18 mouse cellular contexts compared by ENCODE assay signal in genomic region chr1:37566344-37566743, GRCm38 (mm10). TPM values are rescaled to one million over a fixed set of nuclear protein-coding genes. Genes with fewer than 3 reads are reported as not detected.
DNase-seq lines count a peak whose midpoint lies in the region; ATAC-seq lines count a peak whose summit lies in the region.
"Had no signal": no experiment of that assay in that cellular context is flagged by ENCODE, and none has a peak within 500 bp of the region (broad histone marks: within the 10 kb centered on the region; RNA-seq: fewer than 3 reads in every experiment).

No protein-coding gene starts in this region.

- no peak overlapping the region for H3K9ac ChIP-seq in stomach, embryonic 16.5 days (ENCODE audit: low read length)
- H3K9ac ChIP-seq in forebrain, embryonic 14.5 days (ENCODE audit: low read length) = no peak overlapping the region
- H3K9ac ChIP-seq: embryonic facial prominence, embryonic 12.5 days; forebrain, embryonic 12.5 days; heart, embryonic 13.5 days; hindbrain, embryonic 15.5 days had no signal

- no peak overlapping the region for H3K4me3 ChIP-seq in limb, embryonic 10.5 days
- H3K4me3 ChIP-seq in stomach, embryonic 16.5 days (replicated peaks; ENCODE audit: low read length) = no peak overlapping the region
- H3K4me3 ChIP-seq in forebrain, embryonic 14.5 days (ENCODE audit: low read depth, low read length) = no peak overlapping the region
- H3K4me3 ChIP-seq: embryonic facial prominence, embryonic 12.5 days; forebrain, embryonic 12.5 days; gastrocnemius, adult 2 months; heart, embryonic 13.5 days; hindbrain, embryonic 15.5 days had no signal

- no peaks in the 10 kb centered on the region for H3K27me3 ChIP-seq in limb, embryonic 10.5 days (ENCODE audit: low read depth, poor library complexity, severe bottlenecking)
- no peaks in the 10 kb centered on the region for H3K27me3 ChIP-seq in stomach, embryonic 16.5 days (ENCODE audit: control insufficient read depth, insufficient read depth, low read length)
- no peaks in the 10 kb centered on the region for H3K27me3 ChIP-seq in forebrain, embryonic 14.5 days (replicated peaks; ENCODE audit: control insufficient read depth, insufficient read depth, low read length)
- H3K27me3 ChIP-seq: embryonic facial prominence, embryonic 12.5 days; forebrain, embryonic 12.5 days; heart, embryonic 13.5 days; hindbrain, embryonic 15.5 days had no signal

- H3K4me1 ChIP-seq in limb, embryonic 10.5 days = no peaks in the 10 kb centered on the region
- no peaks in the 10 kb centered on the region for H3K4me1 ChIP-seq in stomach, embryonic 16.5 days (ENCODE audit: control insufficient read depth, insufficient read depth, low read length)
- H3K4me1 ChIP-seq in forebrain, embryonic 14.5 days (ENCODE audit: control insufficient read depth, insufficient read depth, low read length) = no peaks in the 10 kb centered on the region
- H3K4me1 ChIP-seq: embryonic facial prominence, embryonic 12.5 days; forebrain, embryonic 12.5 days; heart, embryonic 13.5 days had no signal

- H3K36me3 ChIP-seq in limb, embryonic 10.5 days = no peaks in the 10 kb centered on the region
- H3K36me3 ChIP-seq in stomach, embryonic 16.5 days (ENCODE audit: control insufficient read depth, insufficient read depth, low read length) = no peaks in the 10 kb centered on the region
- H3K36me3 ChIP-seq in forebrain, embryonic 14.5 days (ENCODE audit: control insufficient read depth, insufficient read depth, low read length) = no peaks in the 10 kb centered on the region
- H3K36me3 ChIP-seq: embryonic facial prominence, embryonic 12.5 days; forebrain, embryonic 12.5 days; G1E; heart, embryonic 13.5 days; hindbrain, embryonic 15.5 days had no signal

- no peak overlapping the region for H3K4me2 ChIP-seq in stomach, embryonic 16.5 days (ENCODE audit: low read depth, low read length)
- no peak overlapping the region for H3K4me2 ChIP-seq in forebrain, embryonic 14.5 days (ENCODE audit: low read length)
- H3K4me2 ChIP-seq: embryonic facial prominence, embryonic 12.5 days; forebrain, embryonic 12.5 days; heart, embryonic 13.5 days; hindbrain, embryonic 15.5 days had no signal

- peak; percentile 29 to 45 for DNase-seq in spleen, postnatal 36 days (ENCODE audit: low spot score in 2 of 2)
- no peak for DNase-seq in spleen, postnatal 14 days (ENCODE audit: low spot score in 2 of 2)
- peak; percentile 15 for DNase-seq in limb, embryonic 10.5 days (ENCODE audit: low spot score)
- no peak for DNase-seq in B cell, adult 2 months
- no peak for DNase-seq in forebrain, embryonic 14.5 days (ENCODE audit: low spot score)
- DNase-seq: adrenal gland, postnatal 10 days; cerebellum, adult 11 months; cerebellum, adult 8-10 months; cerebellum, postnatal 25 days; gastrocnemius, adult 2 months; gastrocnemius, postnatal 25 days; heart, postnatal 36 days had no signal

- H3K27ac ChIP-seq in limb, embryonic 10.5 days = no peak overlapping the region
- peak overlapping the region; percentile 79 for H3K27ac ChIP-seq in stomach, embryonic 16.5 days (ENCODE audit: low read length)
- H3K27ac ChIP-seq in forebrain, embryonic 14.5 days (ENCODE audit: low read depth, low read length) = no peak overlapping the region
- H3K27ac ChIP-seq: embryonic facial prominence, embryonic 12.5 days; forebrain, embryonic 12.5 days; gastrocnemius, adult 2 months; heart, embryonic 13.5 days; hindbrain, embryonic 15.5 days had no signal

- WGBS in limb, embryonic 10.5 days = 91% methylated on average over 2 of the region's 2 CpGs
- WGBS in stomach, embryonic 16.5 days = 62% methylated on average over 2 of the region's 2 CpGs
- WGBS in forebrain, embryonic 14.5 days = 85% methylated on average over 2 of the region's 2 CpGs

- H3K9me3 ChIP-seq in limb, embryonic 10.5 days (replicated peaks) = no peaks in the 10 kb centered on the region
- no peaks in the 10 kb centered on the region for H3K9me3 ChIP-seq in stomach, embryonic 16.5 days (replicated peaks; ENCODE audit: control insufficient read depth, low read length)
- no peaks in the 10 kb centered on the region for H3K9me3 ChIP-seq in forebrain, embryonic 14.5 days (replicated peaks; ENCODE audit: control insufficient read depth, low read length)
- H3K9me3 ChIP-seq: embryonic facial prominence, embryonic 12.5 days; G1E; hindbrain, embryonic 15.5 days had no signal

- no peak; the same call in 1 of the 2 replicates for ATAC-seq in stomach, embryonic 16.5 days (ENCODE audit: insufficient read depth, low FRiP score)
- no peak for ATAC-seq in forebrain, embryonic 14.5 days

RNA-seq across cellular contexts. Expression of gene Mgat4a, which starts 25.5 kb away (rescaled TPM):
- polyA plus RNA-seq in limb, embryonic 10.5 days (2016; fragmentation: Nextera tagmentation; extraction: Ambion mirVana) = 3.0 and 4.2 TPM in 2 replicates
- polyA plus RNA-seq in stomach, embryonic 16.5 days (2015; fragmentation: Nextera tagmentation; extraction: Ambion mirVana) = 20.3 and 27.1 TPM in 2 replicates
- polyA plus RNA-seq in forebrain, embryonic 14.5 days (2014; fragmentation: Nextera tagmentation; extraction: Ambion mirVana) = 7.0 and 7.8 TPM in 2 replicates

Comparison
In these comparisons a context has a peak if more than half of its experiments do, and no peak if none do; other contexts are left out.
1. DNase-seq: peak in spleen, postnatal 36 days (2 of 2) and limb, embryonic 10.5 days (single experiment); none in spleen, postnatal 14 days (0 of 2), B cell, adult 2 months (0 of 2) and forebrain, embryonic 14.5 days (single experiment).